Mouse (Mus musculus): ENCODE data around the gene Shroom2. TPM values are rescaled to one million over a fixed set of nuclear protein-coding genes. Genes with fewer than 3 reads are reported as not detected.

The Shroom2 gene
- total RNA-seq, 1 experiment from 2014 or later = 8.7 TPM

Other genes starting within 250 kb of the Shroom2 start
- gene Cldn34a, start 206.1 kb downstream of the Shroom2 start, total RNA-seq (2021) = not detected in 2 replicates
- gene Gpr143, start 12.5 kb upstream of the Shroom2 start, total RNA-seq (2021) = not detected in 2 replicates
- 2.8 and 3.5 TPM in 2 replicates for gene Usp51, start 237.0 kb upstream of the Shroom2 start, total RNA-seq (2021)